In the genomic region with DNA sequence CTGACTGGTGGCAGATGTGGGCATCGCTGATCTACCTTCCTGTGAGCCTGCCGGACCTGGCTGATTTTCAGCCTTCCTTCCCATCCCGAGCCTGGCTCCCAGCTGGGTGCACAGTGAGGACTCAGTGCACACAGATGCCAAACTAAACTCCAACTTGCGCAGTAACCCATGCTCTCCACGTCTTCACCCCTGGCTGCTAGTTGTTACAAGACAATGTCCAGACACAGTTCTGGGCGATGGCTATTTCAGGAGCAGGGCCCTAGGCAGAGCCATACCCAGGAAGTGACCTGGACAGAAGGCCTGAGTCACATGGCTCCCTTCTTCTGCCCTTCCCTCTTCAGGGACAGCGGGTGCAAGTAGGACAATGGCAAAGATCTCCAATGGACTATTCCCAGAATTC, we compare ENCODE assay signal across 9 mouse cellular contexts.
A peak's percentile ranks its signal among the peaks of the same experiment; 100 is the strongest.
DNase-seq lines count a peak whose midpoint lies in the region; TF ChIP-seq lines count a peak whose summit lies in the region.
"Had no signal": no experiment of that assay in that cellular context is flagged by ENCODE, and none has a peak within 500 bp of the region (broad histone marks: within the 10 kb centered on the region; RNA-seq: fewer than 3 reads in every experiment).

No protein-coding gene starts in this region.

- TF ChIP-seq CTCF in cerebellum, adult 2 months (IDR thresholded peaks at IDR 0.05; ENCODE audit: borderline replicate concordance, insufficient read depth, low read depth, low read length): no peak
- TF ChIP-seq CTCF in layer of hippocampus, adult 2 months (conservative IDR thresholded peaks at IDR 0.05): no peak

- peaks cover 45% of the 10 kb centered on the region for H3K4me1 ChIP-seq in cerebellum, adult 2 months (ENCODE audit: control insufficient read depth, insufficient read depth, low read length)

- WGBS in cerebellum, adult 2 months: 13% methylated on average over 7 of the region's 7 CpGs

- peak; percentile 45 to 50 for DNase-seq in cerebellum, adult 2 months
- DNase-seq in cerebellum, adult 8-10 months: no peak
- no peak for DNase-seq in layer of hippocampus, adult 2 months (ENCODE audit: low spot score in 2 of 2)
- DNase-seq in layer of hippocampus, postnatal 25 days (ENCODE audit: extremely low spot score in 1 of 2, low spot score in 1 of 2): no peak
- peak; percentile 79 for DNase-seq in heart, adult 8-10 months (ENCODE audit: low spot score)
- peak; percentile 42 for DNase-seq in heart, postnatal 25 days (ENCODE audit: low spot score)
- no peak for DNase-seq in retina, embryonic 14.5 days (ENCODE audit: low spot score)
- no peak for DNase-seq in embryo, embryonic 10 days (ENCODE audit: low spot score)

- intact Hi-C loops in heart, postnatal 25 days (cut with DNase I): loop anchor here (5.0 kb wide), 1 partner anchor 36 kb away; no protein-coding TSS in a partner anchor

- TF ChIP-seq POLR2A in cerebellum, adult 2 months (IDR thresholded peaks at IDR 0.05; ENCODE audit: borderline replicate concordance, insufficient read depth, low read length): no peak

- H3K27me3 ChIP-seq in cerebellum, adult 2 months (ENCODE audit: control insufficient read depth, insufficient read depth, low read length): no peaks in the 10 kb centered on the region
- H3K27me3 ChIP-seq: liver, embryonic 15.5 days had no signal

- H3K4me3 ChIP-seq in cerebellum, adult 2 months (replicated peaks; ENCODE audit: insufficient read depth, low read depth, low read length): no peak overlapping the region
- H3K4me3 ChIP-seq in layer of hippocampus, adult 2 months: no peak overlapping the region
- H3K4me3 ChIP-seq: liver, embryonic 15.5 days had no signal

- peak overlapping the region; percentile 6; the same call in 1 of the 2 replicates for H3K27ac ChIP-seq in cerebellum, adult 2 months (ENCODE audit: insufficient read depth, low read length)
- peak overlapping the region; percentile 54; the same call in 1 of the 2 replicates for H3K27ac ChIP-seq in layer of hippocampus, adult 2 months
- H3K27ac ChIP-seq: liver, embryonic 15.5 days had no signal

Comparison
In these comparisons a context has a peak if more than half of its experiments do, and no peak if none do; other contexts are left out.
1. DNase-seq: peak in cerebellum, adult 2 months (2 of 2), heart, adult 8-10 months (single experiment) and heart, postnatal 25 days (single experiment); none in cerebellum, adult 8-10 months (single experiment), layer of hippocampus, adult 2 months (0 of 2), layer of hippocampus, postnatal 25 days (0 of 2), retina, embryonic 14.5 days (single experiment) and embryo, embryonic 10 days (single experiment).